Mouse (Mus musculus): ENCODE data around the gene Stub1. TPM values are rescaled to one million over a fixed set of nuclear protein-coding genes. Genes with fewer than 3 reads are reported as not detected.

The Stub1 gene
- polyA plus RNA-seq, 1 experiment from 2014 or later: 367 TPM

- H3K27ac ChIP-seq (ENCODE audit: low read depth): no peak overlapping the region
- ATAC-seq (ENCODE audit: insufficient read depth): no peak
- WGBS: 75% methylated on average over 3 of the region's 3 CpGs
- no peaks in the 10 kb centered on the region for H3K27me3 ChIP-seq (ENCODE audit: insufficient read depth, low read length)
- no peak overlapping the region for H3K4me3 ChIP-seq (ENCODE audit: low read depth, low read length)
- peaks cover 9% of the 10 kb centered on the region for H3K4me1 ChIP-seq (ENCODE audit: insufficient read depth)
- no peak for TF ChIP-seq CTCF (IDR thresholded peaks at IDR 0.05; ENCODE audit: low read depth)
- no peak overlapping the region for H3K9ac ChIP-seq
- no peak overlapping the region for H3K4me2 ChIP-seq
- peaks cover 54% of the 10 kb centered on the region for H3K36me3 ChIP-seq (ENCODE audit: insufficient read depth)
- no peak for DNase-seq
- no peaks in the 10 kb centered on the region for H3K9me3 ChIP-seq (ENCODE audit: low read depth, low read length)
These were observed 9.3 kb upstream of the Stub1 start for GRCm38 (mm10) chr17:25842509-25842908.

DNA sequence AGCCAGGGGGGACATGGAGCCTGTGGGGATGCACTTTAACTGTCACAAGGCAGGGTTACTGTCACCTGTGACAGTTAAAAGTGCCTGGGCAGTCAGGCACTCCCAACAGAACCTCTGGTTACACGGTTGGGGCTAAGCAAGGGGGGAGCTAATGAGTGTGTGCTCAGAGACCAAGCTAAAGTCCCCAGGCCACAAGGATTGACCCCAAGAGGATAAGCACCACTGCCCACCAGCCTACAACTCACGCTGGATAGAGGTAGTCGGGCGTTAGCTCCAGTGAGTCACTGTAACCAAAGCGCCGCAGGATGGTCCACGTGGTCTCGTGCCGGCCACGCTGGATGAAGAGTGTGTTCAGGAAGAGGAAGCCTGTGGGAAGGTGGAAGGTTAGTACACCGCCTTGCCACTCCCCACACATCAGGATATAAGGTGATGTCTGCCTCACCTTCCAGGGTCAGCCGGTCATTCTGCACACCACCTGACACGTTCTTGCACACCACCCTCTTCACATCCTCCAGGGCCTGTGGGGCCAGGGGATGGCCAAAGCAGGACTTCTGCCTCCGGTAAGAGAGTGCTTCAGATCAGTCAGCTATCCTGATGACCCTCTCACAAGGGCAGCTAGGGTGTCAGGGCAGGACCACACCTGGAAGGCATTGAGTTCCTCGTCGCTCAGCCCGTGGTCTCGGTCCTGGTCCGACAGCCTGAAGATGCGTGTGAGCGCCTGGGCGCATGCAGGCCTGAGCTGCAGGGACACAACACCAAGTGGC, 8.1 kb upstream of the Stub1 start, which contains the start of gene Gm20683:
Gm20683 (minus strand) TSS at position 647 of the 764 bp plus-strand sequence.
- Histone ChIP-seq H3K4me1 (ENCODE audit: insufficient read depth) (peaks cover 19% of the 10 kb centered on the region), H3K4me3 (ENCODE audit: low read depth, low read length) (no peak within 1 kb of the TSS), H3K4me2 (no peak within 1 kb of the TSS), H3K27ac (ENCODE audit: low read depth) (no peak within 1 kb of the TSS), H3K27me3 (ENCODE audit: insufficient read depth, low read length) (no peaks in the 10 kb centered on the region), H3K9ac (no peak within 1 kb of the TSS), H3K9me3 (ENCODE audit: low read depth, low read length) (no peaks in the 10 kb centered on the region), H3K36me3 (ENCODE audit: insufficient read depth) (peaks cover 51% of the 10 kb centered on the region)
- DNase-seq (no peak), ATAC-seq (ENCODE audit: insufficient read depth) (no peak)
- no peak for TF ChIP-seq CTCF (IDR thresholded peaks at IDR 0.05; ENCODE audit: low read depth)
- 92% methylated on average over 22 of the region's 22 CpGs for WGBS

- Histone ChIP-seq H3K4me1 (ENCODE audit: insufficient read depth) (peaks cover 24% of the 10 kb centered on the region), H3K4me2 (no peak overlapping the region), H3K4me3 (ENCODE audit: low read depth, low read length) (no peak overlapping the region), H3K9ac (no peak overlapping the region), H3K27ac (ENCODE audit: low read depth) (no peak overlapping the region), H3K9me3 (ENCODE audit: low read depth, low read length) (no peaks in the 10 kb centered on the region), H3K36me3 (ENCODE audit: insufficient read depth) (peaks cover 52% of the 10 kb centered on the region), H3K27me3 (ENCODE audit: insufficient read depth, low read length) (no peaks in the 10 kb centered on the region)
- no peak for TF ChIP-seq CTCF (IDR thresholded peaks at IDR 0.05; ENCODE audit: low read depth)
- no peak for DNase-seq
- ATAC-seq (ENCODE audit: insufficient read depth): no peak
- WGBS: 94% methylated on average over 6 of the region's 6 CpGs
These were observed 7.3 kb upstream of the Stub1 start for GRCm38 (mm10) chr17:25840519-25840918.

GRCm38 (mm10) chr17:25839455-25840235, 6.4 kb upstream of the Stub1 start:
- H3K9ac ChIP-seq: no peak overlapping the region
- DNase-seq: no peak
- no peak for TF ChIP-seq CTCF (IDR thresholded peaks at IDR 0.05; ENCODE audit: low read depth)
- 80% methylated on average over 14 of the region's 14 CpGs for WGBS
- H3K4me1 ChIP-seq (ENCODE audit: insufficient read depth): peaks cover 24% of the 10 kb centered on the region
- no peaks in the 10 kb centered on the region for H3K27me3 ChIP-seq (ENCODE audit: insufficient read depth, low read length)
- no peak overlapping the region for H3K4me2 ChIP-seq
- no peaks in the 10 kb centered on the region for H3K9me3 ChIP-seq (ENCODE audit: low read depth, low read length)
- no peak overlapping the region for H3K4me3 ChIP-seq (ENCODE audit: low read depth, low read length)
- H3K27ac ChIP-seq (ENCODE audit: low read depth): no peak overlapping the region
- peaks cover 60% of the 10 kb centered on the region for H3K36me3 ChIP-seq (ENCODE audit: insufficient read depth)
- ATAC-seq (ENCODE audit: insufficient read depth): no peak

- H3K4me3 ChIP-seq (ENCODE audit: low read depth, low read length): no peak overlapping the region
- 83% methylated on average over 4 of the region's 4 CpGs for WGBS
- peaks cover 63% of the 10 kb centered on the region for H3K36me3 ChIP-seq (ENCODE audit: insufficient read depth)
- no peak overlapping the region for H3K9ac ChIP-seq
- ATAC-seq (ENCODE audit: insufficient read depth) (no peak), DNase-seq (no peak)
- no peak overlapping the region for H3K4me2 ChIP-seq
- no peak overlapping the region for H3K27ac ChIP-seq (ENCODE audit: low read depth)
- no peaks in the 10 kb centered on the region for H3K9me3 ChIP-seq (ENCODE audit: low read depth, low read length)
- no peaks in the 10 kb centered on the region for H3K27me3 ChIP-seq (ENCODE audit: insufficient read depth, low read length)
- TF ChIP-seq CTCF (IDR thresholded peaks at IDR 0.05; ENCODE audit: low read depth): no peak
- H3K4me1 ChIP-seq (ENCODE audit: insufficient read depth): peaks cover 31% of the 10 kb centered on the region
These were observed 5.7 kb upstream of the Stub1 start for GRCm38 (mm10) chr17:25838904-25839303.

DNA sequence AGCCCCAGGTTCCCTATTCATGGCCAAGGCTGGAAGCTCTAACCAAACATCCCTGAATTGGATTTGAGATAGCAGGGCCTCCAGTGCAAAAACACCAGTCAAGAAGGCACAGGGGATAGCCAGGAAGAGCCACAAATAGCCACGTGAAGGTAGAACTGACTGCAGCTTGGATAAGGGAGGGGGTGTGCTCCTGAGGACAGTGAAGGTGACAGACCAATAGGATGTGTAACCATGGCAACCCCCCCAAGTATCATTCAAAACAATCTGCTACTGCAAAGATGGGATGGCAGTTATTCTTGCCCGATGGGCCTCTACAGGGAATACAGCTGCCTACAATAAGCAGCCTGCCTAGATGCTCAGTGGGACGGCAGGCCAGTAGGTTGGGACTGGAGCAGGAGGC, 4.3 kb upstream of the Stub1 start:
- DNase-seq: peak; percentile 14
- Histone ChIP-seq H3K36me3 (ENCODE audit: insufficient read depth) (peaks cover 59% of the 10 kb centered on the region), H3K9ac (no peak overlapping the region), H3K9me3 (ENCODE audit: low read depth, low read length) (no peaks in the 10 kb centered on the region), H3K27ac (ENCODE audit: low read depth) (no peak overlapping the region), H3K4me3 (ENCODE audit: low read depth, low read length) (no peak overlapping the region), H3K27me3 (ENCODE audit: insufficient read depth, low read length) (no peaks in the 10 kb centered on the region), H3K4me2 (peak overlapping the region; percentile 74), H3K4me1 (ENCODE audit: insufficient read depth) (peaks cover 26% of the 10 kb centered on the region)
- TF ChIP-seq CTCF (IDR thresholded peaks at IDR 0.05; ENCODE audit: low read depth): no peak
- no peak for ATAC-seq (ENCODE audit: insufficient read depth)
- 51% methylated on average over 3 of the region's 3 CpGs for WGBS

- H3K9ac ChIP-seq: peak within 1 kb of the TSS; percentile 53
- H3K4me3 ChIP-seq (ENCODE audit: low read depth, low read length): peak within 1 kb of the TSS; percentile 34
- peak within 1 kb of the TSS; percentile 30; the same call in 1 of the 2 replicates for H3K27ac ChIP-seq (ENCODE audit: low read depth)
- WGBS: 2% methylated on average over 29 of the region's 29 CpGs
- DNase-seq (peak; percentile 83), ATAC-seq (ENCODE audit: insufficient read depth) (peak; percentile 13; the same call in 1 of the 2 replicates)
- H3K9me3 ChIP-seq (ENCODE audit: low read depth, low read length): no peaks in the 10 kb centered on the region
- H3K4me1 ChIP-seq (ENCODE audit: insufficient read depth): peaks cover 26% of the 10 kb centered on the region
- peaks cover 55% of the 10 kb centered on the region for H3K36me3 ChIP-seq (ENCODE audit: insufficient read depth)
- no peaks in the 10 kb centered on the region for H3K27me3 ChIP-seq (ENCODE audit: insufficient read depth, low read length)
- TF ChIP-seq CTCF (IDR thresholded peaks at IDR 0.05; ENCODE audit: low read depth): no peak
- H3K4me2 ChIP-seq: peak within 1 kb of the TSS; percentile 74
These were observed 3.8 kb upstream of the Stub1 start, which contains the start of gene Rhbdl1 for GRCm38 (mm10) chr17:25837076-25837410. Gene Rhbdl1, minus strand, starts transcription at chr17:25837295.

All from lung, embryonic 14.5 days (tissue).